Mouse (Mus musculus) regulatory T cell (primary cell): ENCODE measurements around the gene Sugp2.

Experiments
- in situ Hi-C: fragments of 300-600 bp; cut with MboI, MseI; formaldehyde crosslinking; loops from one replicate; pipeline ENCODE4 v1.15.1; 2025; ENCODE audit warnings: high pct_unique_total_duplicates

Gene Sugp2

GRCm38 (mm10) chr8:70279266-70279665 is 45.2 kb downstream of the Sugp2 start:
- in situ Hi-C loops = no loop called here

GRCm38 (mm10) chr8:70281001-70281400 is 47.0 kb downstream of the Sugp2 start:
- in situ Hi-C loops = no loop called here

GRCm38 (mm10) chr8:70282603-70283135 is 48.6 kb downstream of the Sugp2 start, which contains the start of gene Homer3:
TSS of gene Homer3 (plus strand) at chr8:70282827.
- in situ Hi-C loops = no loop called here

GRCm38 (mm10) chr8:70283136-70284077 is 49.4 kb downstream of the Sugp2 start:
- in situ Hi-C loops = no loop called here

GRCm38 (mm10) chr8:70284421-70284820 is 50.4 kb downstream of the Sugp2 start:
- in situ Hi-C loops = no loop called here

- in situ Hi-C loops = no loop called here
Measured at GRCm38 (mm10) chr8:70285304-70285703, 51.3 kb downstream of the Sugp2 start.

- in situ Hi-C loops = no loop called here
Measured at GRCm38 (mm10) chr8:70286737-70287136, 52.7 kb downstream of the Sugp2 start.

- in situ Hi-C loops = no loop called here
Measured at GRCm38 (mm10) chr8:70293988-70294405, 60.0 kb downstream of the Sugp2 start.

GRCm38 (mm10) chr8:70300881-70301280 is 66.9 kb downstream of the Sugp2 start:
- in situ Hi-C loops = no loop called here

- in situ Hi-C loops = no loop called here
Measured at GRCm38 (mm10) chr8:70302358-70302890, 68.4 kb downstream of the Sugp2 start, which contains the start of the genes Ddx49 and Cope. TSS of gene Ddx49 (minus strand) at chr8:70302489. TSS of gene Cope (plus strand) at chr8:70302518.

GRCm38 (mm10) chr8:70302901-70303300 is 68.9 kb downstream of the Sugp2 start:
- in situ Hi-C loops = no loop called here

GRCm38 (mm10) chr8:70309311-70309710 is 75.3 kb downstream of the Sugp2 start:
- in situ Hi-C loops = no loop called here

- in situ Hi-C loops = no loop called here
Measured at GRCm38 (mm10) chr8:70313399-70313798, 79.4 kb downstream of the Sugp2 start.

GRCm38 (mm10) chr8:70315624-70316510 is 81.8 kb downstream of the Sugp2 start, which contains the start of gene Cers1:
TSS of gene Cers1 (plus strand) at chr8:70315775.
- in situ Hi-C loops = no loop called here

GRCm38 (mm10) chr8:70316511-70317504 is 82.8 kb downstream of the Sugp2 start:
- in situ Hi-C loops = no loop called here

GRCm38 (mm10) chr8:70317872-70318271 is 83.8 kb downstream of the Sugp2 start:
- in situ Hi-C loops = no loop called here

- in situ Hi-C loops = no loop called here
Measured at GRCm38 (mm10) chr8:70323716-70324115, 89.7 kb downstream of the Sugp2 start.

GRCm38 (mm10) chr8:70327512-70327911 is 93.5 kb downstream of the Sugp2 start:
- in situ Hi-C loops = no loop called here

- in situ Hi-C loops = no loop called here
Measured at GRCm38 (mm10) chr8:70329124-70329834, 95.3 kb downstream of the Sugp2 start, which contains the start of gene Gdf1. TSS of gene Gdf1 (plus strand) at chr8:70329817.
